Mouse (Mus musculus): ENCODE measurements around the gene Sytl1.

The Sytl1 gene

DNA sequence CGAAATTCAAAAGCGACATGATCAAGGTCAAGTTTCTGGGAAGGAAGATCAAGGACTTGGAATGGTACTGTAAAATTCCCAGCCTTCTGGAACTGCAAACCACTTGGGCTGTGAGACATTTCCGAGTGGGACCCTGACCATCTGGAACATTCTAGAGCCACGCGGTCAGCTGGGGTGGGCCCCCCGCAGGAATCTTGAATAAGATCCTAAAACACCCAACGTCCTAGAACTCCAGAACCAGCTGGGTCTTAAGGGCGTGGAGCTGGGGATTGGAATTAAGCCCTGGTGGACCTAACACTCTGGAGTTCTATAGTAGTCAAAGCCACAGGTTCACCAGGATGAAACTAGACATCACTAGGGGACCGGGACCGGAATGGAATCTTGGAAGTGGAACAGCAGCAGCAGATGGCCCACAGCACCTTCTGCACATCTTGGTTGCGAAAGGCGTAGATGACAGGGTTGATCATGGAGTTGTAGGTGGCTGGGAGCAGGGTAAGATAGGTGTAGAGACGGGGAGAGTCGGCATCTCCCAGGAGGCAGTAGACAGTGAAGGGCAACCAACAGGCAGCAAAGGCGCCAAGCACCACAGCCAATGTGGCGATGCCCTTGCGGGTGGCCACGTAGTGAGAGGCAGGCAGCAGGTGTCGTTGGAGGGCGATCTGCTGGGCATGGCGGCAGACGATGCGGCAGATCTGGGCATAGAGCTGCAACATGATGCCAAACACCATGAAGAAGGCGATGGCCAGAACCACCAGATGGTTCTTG, 52.7 kb downstream of the Sytl1 start:
- DNase-seq: no peak

DNA sequence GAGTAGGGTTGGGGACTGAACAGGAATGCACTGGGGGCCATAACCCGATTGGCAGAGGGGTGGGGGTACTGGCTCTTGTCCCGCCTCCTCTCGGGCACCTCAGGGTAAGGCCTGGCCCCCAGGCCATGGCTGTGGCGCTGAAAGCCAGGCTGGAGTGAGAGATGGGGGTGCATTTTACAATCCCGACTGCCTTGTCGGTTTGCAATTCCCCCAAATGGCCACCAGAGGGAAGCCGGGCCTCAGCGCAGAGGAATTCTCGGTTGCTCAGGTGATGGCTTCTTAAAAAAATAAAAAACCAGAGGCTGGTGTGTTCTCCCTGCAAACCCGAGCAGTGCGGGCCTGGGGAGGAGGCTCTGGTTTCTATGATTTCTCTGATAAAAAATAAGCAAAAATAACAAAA, 53.5 kb downstream of the Sytl1 start:
- DNase-seq: peak; percentile 67

DNA sequence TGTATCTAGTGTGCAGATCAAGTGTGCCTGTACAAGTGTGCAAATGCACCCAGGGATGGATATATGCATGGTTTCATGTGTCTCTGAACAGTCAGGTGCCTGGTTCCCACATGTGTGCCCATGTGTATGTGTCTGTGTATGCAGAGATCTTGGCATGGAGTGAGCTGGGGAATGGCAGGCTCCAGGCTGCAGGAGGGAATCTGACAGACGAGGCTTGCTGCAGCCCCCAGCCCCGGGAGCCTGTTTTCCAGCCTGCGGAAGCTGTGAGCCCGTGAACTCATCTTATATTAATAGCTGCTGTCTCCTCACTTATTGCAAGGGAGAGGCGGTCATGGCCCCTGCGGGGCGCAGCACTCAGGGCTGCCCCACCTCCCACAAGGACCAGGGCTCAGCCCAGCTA, 58.5 kb downstream of the Sytl1 start:
- no peak for DNase-seq

DNA sequence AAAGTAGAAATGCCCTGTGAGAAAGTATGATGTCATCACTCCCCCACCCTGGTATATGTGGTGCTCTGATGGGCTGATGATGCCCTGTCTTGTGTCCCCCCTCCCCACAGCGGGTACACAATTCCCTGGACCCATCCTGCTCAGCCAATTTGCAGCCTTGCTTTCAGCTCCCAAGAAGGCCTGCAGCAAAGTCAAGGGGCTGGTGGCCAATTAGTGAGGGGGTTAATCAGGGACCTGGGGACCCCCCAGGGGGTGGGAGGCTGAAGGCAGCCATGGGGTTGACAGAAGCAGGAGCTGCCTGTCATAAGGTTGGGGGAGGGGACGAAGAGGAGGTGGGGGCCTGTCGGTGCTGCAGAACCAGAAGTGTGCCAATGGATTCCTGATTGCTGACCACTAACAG, 59.3 kb downstream of the Sytl1 start:
- no peak for DNase-seq
